Mouse (Mus musculus): Measurements from ENCODE around the gene Bcl11b.

Bcl11b gene

GRCm38 (mm10) chr12:107998746-107999145 is 4.7 kb downstream of the Bcl11b start:
- DNase-seq (ENCODE audit: low spot score in 2 of 2) = peak in 1 of 2 experiments; percentile 39

- DNase-seq (ENCODE audit: low spot score in 2 of 2) = no peak
These were observed 5.5 kb downstream of the Bcl11b start for GRCm38 (mm10) chr12:107997901-107998300.

- no peak for DNase-seq (ENCODE audit: low spot score in 2 of 2)
These were observed 6.2 kb downstream of the Bcl11b start for GRCm38 (mm10) chr12:107997241-107997640.

- DNase-seq (ENCODE audit: low spot score in 2 of 2) = no peak
These were observed 6.6 kb downstream of the Bcl11b start for GRCm38 (mm10) chr12:107996773-107997172.

GRCm38 (mm10) chr12:107996216-107996615 is 7.2 kb downstream of the Bcl11b start:
- no peak for DNase-seq (ENCODE audit: low spot score in 2 of 2)

- DNase-seq (ENCODE audit: low spot score in 2 of 2) = no peak
These were observed 9.0 kb downstream of the Bcl11b start for GRCm38 (mm10) chr12:107994421-107994820.

- DNase-seq (ENCODE audit: low spot score in 2 of 2) = no peak
These were observed 10.4 kb downstream of the Bcl11b start for GRCm38 (mm10) chr12:107993029-107993428.

GRCm38 (mm10) chr12:107991191-107991590 is 12.2 kb downstream of the Bcl11b start:
- no peak for DNase-seq (ENCODE audit: low spot score in 2 of 2)

- DNase-seq (ENCODE audit: low spot score in 2 of 2) = peak; percentile 19 to 38
These were observed 20.2 kb downstream of the Bcl11b start for GRCm38 (mm10) chr12:107983211-107983610.

- DNase-seq (ENCODE audit: low spot score in 2 of 2) = no peak
These were observed 21.1 kb downstream of the Bcl11b start for GRCm38 (mm10) chr12:107982306-107982705.

GRCm38 (mm10) chr12:107981231-107981630 is 22.2 kb downstream of the Bcl11b start:
- DNase-seq (ENCODE audit: low spot score in 2 of 2) = no peak

GRCm38 (mm10) chr12:107980261-107980961 is 23.0 kb downstream of the Bcl11b start:
- no peak for DNase-seq (ENCODE audit: low spot score in 2 of 2)

- peak in 1 of 2 experiments; percentile 15 for DNase-seq (ENCODE audit: low spot score in 2 of 2)
These were observed 23.6 kb downstream of the Bcl11b start for GRCm38 (mm10) chr12:107979710-107980260.

GRCm38 (mm10) chr12:107978736-107979255 is 24.6 kb downstream of the Bcl11b start:
- DNase-seq (ENCODE audit: low spot score in 2 of 2) = no peak

- no peak for DNase-seq (ENCODE audit: low spot score in 2 of 2)
These were observed 25.3 kb downstream of the Bcl11b start for GRCm38 (mm10) chr12:107978063-107978462.

GRCm38 (mm10) chr12:107977534-107977933 is 25.9 kb downstream of the Bcl11b start:
- DNase-seq (ENCODE audit: low spot score in 2 of 2) = no peak

GRCm38 (mm10) chr12:107977086-107977485 is 26.3 kb downstream of the Bcl11b start:
- no peak for DNase-seq (ENCODE audit: low spot score in 2 of 2)

- no peak for DNase-seq (ENCODE audit: low spot score in 2 of 2)
These were observed 26.8 kb downstream of the Bcl11b start for GRCm38 (mm10) chr12:107976571-107977001.

GRCm38 (mm10) chr12:107975897-107976570 is 27.4 kb downstream of the Bcl11b start:
- no peak for DNase-seq (ENCODE audit: low spot score in 2 of 2)

GRCm38 (mm10) chr12:107975479-107975896 is 27.9 kb downstream of the Bcl11b start:
- DNase-seq (ENCODE audit: low spot score in 2 of 2) = no peak

GRCm38 (mm10) chr12:107974504-107974903 is 28.9 kb downstream of the Bcl11b start:
- DNase-seq (ENCODE audit: low spot score in 2 of 2) = no peak

GRCm38 (mm10) chr12:107973556-107974140 is 29.8 kb downstream of the Bcl11b start:
- DNase-seq (ENCODE audit: low spot score in 2 of 2) = no peak
